Mouse (Mus musculus) liver, adult 2 months (tissue): ENCODE results near the gene Fat4.

Source experiments
- CTCF ChIP-seq: fragments of 200-500 bp; IDR thresholded peaks from 2 replicates; pipeline ENCODE4 v1.5.1; 2011; ENCODE audit warnings: low read depth, low read length, control low read depth
- POLR2A ChIP-seq: fragments of 200-500 bp; IDR thresholded peaks from 2 replicates; pipeline ENCODE4 v1.6.1; 2011; ENCODE audit warnings: low read length, control low read depth; ENCODE audit not compliant: insufficient read depth; ENCODE audit errors: extremely low read depth

DNA sequence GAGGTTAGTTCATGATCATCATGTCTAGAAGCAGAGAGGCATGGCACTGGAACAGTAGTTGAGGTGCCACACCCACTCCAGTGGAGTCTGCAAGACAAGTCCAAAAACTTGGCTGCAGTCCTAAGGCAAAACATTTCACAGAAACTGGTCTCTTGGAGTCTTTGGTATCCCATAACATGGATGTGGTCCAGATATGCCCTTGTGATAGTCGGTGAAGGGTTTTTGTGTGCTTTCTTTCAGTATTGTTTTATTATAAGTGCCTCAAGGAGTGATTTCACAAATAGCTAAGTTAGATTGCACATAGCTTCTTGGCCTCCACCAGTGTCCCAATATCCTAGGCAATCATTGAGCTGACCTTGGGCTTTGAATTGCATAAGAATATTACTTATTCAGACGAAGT is 15.4 kb upstream of the Fat4 start:
- TF ChIP-seq CTCF (no peak), POLR2A (no peak)
